Mouse (Mus musculus): ENCODE results near the gene Tmco1.
A peak's percentile ranks its signal among the peaks of the same experiment; 100 is the strongest.

The Tmco1 gene

DNA sequence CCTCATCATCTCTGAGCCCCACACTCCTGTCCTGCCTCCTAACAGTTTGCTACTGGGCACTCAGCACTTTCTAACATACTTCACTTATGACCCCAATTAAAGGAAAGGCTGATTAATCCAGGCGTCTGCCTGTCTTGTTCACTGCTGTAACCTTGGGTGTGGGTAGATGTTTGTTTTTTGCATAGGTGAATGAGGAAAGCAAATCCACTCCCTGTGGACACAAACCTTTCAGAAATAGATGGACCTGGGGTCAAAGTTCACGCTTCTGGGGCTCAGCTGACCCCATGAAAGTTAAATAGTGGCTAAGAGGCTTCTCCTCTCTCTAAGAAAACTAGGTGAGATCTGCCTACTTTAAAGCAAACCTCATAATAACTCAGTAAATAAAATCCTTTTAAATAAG lies 66.8 kb downstream of the Tmco1 start:
- peak; percentile 71 to 87 for DNase-seq

DNA sequence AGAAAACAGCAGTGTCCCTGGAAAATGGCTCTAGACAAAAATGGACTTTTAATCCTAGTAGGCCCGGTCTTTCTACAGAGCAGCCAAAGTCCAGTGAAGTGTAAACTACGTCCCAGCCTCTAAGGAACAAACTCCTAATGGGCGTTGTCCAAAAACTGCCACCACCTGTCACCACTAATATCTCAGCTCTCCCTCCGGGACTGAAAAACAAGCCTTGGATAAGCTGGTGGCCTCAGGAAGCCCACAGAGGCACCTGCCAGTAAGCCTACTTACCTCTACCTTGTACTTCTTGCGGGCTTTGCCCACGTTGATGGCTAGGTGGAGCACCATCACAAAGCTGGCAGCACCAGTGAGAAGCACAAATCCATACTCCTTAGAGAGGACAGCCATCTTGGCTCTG lies 69.8 kb downstream of the Tmco1 start:
- DNase-seq: peak; percentile 50 to 64

DNA sequence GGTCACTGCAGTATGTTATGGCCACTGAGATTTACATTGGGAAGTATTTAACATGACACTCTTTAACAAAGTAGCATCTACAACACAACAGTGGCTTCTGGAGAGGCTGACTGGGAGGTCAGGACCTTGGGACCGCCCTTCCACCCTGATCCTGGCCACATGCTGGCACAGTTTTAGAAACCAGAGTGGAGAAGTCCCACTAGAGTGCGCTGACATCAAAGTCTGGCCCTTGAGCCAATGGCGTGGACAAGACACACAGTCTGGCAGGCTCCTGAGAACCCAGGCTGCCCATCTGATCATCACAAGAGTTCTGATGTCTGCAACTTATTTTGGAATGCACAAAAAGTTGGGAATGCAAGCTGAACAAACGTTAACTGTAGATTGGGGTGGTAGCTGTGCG lies 71.6 kb downstream of the Tmco1 start:
- peak in 1 of 2 experiments; percentile 49 for DNase-seq

DNA sequence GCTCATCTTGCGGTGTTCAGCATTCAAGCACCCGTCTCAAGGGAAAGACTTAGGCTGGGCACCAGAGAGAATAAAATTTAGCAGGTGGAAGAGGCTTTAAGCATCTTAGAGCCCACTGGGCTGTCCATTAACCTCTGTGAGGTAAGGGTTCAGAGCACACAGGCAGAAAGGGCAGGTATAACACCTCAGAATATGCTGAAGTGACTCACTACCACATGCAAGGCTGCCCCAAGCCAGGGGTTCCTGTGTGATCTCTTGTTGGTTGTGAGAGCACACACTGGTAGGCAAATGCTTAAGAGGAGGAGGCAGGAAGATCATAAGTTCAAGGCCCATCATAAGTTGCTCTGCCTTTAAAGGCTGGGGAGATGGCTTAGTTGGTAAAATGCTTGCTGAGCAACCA lies 72.0 kb downstream of the Tmco1 start:
- DNase-seq: peak; percentile 40 to 60

DNA sequence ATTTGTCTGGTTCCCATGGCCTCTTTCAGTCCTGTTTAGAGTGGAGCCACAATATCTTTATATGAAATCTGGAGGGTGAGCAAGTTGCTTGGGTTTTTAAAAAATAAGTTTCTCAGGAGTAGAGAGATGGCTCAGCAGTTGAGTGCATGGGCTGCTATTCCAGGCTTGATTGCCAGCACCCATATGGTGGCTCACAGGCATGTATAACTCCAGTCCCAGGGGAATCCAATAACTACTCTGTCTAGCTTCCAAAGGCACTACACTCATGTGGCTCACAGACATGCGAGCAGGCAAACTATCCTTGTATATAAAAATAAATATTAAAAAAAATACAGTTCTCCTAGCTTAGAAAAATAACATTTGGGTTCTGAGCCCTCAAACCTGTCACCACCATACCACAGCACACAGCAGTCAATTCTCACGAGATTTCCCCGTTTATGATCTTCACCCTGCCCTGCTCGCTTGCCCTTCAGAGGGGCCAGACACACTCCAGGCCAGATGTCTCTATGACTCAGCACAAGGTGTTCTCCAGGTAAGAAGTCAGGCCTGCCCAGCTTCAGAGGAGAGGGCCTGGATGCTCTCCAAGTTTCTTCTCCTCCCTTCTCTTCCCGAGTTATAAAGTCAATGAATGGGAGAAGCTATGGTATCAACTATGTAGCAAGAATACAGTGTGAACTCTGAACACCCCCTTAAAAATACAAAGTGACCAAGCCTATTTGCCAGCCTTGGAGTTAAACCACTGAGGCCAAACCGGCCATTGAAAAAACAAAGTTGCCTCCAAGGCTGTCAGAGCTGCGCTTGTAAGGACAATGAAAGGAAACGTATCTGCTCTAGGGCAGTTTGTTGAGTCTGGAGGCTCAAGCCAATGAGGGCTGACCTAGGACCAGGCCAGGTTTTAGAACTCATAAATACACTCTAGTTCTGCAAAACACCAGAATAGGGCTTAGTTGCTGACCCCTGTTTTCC lies 73.2 kb downstream of the Tmco1 start:
- DNase-seq: peak; percentile 42 to 69

DNA sequence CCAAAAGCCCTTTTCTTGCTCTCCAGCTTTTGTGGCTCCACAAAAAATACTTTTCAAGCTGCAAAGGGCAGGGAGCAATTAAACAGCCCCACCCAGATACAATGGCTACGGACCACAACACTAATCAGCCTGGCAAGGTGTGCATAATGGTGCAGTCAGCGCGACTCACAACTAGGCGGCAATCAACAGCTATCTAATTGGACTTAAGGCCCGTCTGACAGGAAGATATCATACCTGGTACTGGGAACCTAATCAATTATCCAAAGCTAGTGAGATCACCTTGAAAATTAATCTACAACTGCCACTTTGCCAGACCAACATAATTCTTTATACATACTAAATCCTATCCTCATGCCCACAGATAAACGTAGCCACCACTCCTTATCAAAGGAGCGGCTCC lies 74.1 kb downstream of the Tmco1 start:
- no peak for DNase-seq

DNA sequence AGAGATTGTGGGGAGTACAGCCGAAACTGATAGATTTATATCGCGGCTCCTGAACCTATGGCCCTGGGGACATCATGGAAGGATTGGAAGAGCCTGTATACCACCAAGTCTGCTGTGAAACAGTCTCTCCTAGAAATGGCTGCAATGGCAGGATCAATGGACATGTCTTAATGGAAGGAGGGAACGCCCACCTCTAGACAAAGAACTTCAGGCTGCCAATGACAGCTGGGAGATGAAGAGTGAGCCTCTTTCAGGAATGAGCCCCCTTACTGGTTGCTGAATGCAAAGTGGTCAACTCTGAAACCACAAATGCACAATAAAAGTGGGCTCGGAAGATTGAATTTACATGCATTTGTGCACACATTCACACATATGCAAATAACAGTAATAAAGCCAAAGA lies 74.6 kb downstream of the Tmco1 start:
- peak in 1 of 2 experiments; percentile 0 for DNase-seq

DNA sequence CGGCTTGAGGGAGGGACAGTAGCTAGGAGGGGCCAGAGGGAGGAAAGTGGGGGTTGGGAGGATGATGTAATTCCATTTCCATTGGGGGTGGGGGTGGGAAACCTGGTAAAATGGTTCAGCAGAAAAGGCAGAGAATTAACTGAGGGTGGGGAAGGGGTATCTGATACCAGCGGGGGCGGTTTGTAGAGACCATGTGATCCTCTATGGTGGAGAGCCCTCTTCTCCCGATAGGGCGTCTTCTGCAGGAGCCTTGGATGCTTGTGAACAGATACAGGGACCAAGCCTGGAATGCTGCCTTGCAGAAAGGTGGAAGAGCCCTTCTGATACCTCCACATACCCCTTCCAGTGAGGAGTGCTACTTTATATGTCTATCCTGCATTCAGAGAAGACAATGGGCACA lies 75.0 kb downstream of the Tmco1 start:
- DNase-seq: peak in 1 of 2 experiments; percentile 0
